Mouse (Mus musculus): ENCODE measurements around the gene Cgnl1.

Gene Cgnl1

DNA sequence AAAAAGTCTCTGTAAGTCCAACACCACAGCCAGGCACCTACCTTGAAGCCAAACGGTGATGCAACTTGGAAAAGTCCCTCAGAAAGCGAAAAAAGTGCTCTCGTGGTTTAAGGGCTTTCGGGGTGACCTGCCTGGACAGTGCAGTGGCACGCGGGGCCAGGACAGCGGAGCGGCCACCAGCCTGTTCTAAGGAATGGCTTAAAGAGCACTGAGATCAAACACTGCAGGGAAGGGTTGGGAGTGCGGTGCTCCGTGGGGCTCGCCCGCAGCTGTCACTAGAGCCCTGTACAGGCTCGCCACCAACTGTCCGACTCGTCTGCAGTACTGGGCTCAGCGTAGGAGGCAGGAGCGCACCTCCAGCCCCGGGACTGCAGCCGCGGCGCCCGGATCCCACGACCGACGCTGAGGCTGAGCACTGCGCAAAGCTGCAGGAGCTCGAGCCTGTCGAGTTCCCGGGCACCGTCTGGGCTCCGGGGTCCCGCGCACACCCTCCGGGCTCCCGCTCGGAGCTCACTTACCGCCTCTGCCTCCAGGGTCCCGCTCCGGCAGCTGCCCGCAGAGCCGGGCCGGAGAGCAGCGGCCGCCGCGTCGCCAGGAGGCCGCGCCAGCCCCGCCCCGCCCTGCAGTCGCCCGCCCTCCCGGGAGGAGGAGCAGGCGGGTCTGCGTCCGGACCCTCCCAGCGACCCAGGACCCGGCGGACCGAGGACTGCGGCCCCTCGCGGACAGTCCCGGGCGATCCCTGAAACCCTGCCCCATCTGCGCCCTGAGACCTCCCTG, at the start of gene Cgnl1:
Gene Cgnl1, minus strand, starts transcription at position 612 of the 777 bp plus-strand sequence.
- no peak for DNase-seq

DNA sequence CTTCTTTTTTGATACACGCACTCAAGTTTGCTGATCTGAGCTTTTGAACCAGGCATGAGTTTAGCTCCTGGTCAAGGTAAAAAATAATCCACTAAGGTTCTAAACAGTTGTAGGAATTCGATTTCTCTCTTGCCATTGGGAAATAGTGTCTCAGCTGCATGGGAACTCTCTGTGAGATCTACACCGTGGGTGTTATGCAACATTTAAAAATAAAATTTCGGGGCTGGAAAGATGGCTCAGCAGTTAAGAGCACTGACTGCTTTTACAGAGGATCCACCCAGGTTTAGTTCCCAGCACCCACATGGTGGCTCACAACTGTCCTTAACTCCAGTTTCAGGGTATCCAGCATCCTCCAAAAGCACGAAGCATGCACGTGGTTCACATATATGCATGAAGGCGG, 47.1 kb upstream of the Cgnl1 start:
- DNase-seq: peak; percentile 28

- DNase-seq: no peak
These were observed 44.7 kb upstream of the Cgnl1 start for GRCm38 (mm10) chr9:71816121-71816520.

GRCm38 (mm10) chr9:71813565-71813964, 42.2 kb upstream of the Cgnl1 start:
- DNase-seq: no peak

- DNase-seq: no peak
These were observed 41.5 kb upstream of the Cgnl1 start for GRCm38 (mm10) chr9:71812914-71813313.

DNA sequence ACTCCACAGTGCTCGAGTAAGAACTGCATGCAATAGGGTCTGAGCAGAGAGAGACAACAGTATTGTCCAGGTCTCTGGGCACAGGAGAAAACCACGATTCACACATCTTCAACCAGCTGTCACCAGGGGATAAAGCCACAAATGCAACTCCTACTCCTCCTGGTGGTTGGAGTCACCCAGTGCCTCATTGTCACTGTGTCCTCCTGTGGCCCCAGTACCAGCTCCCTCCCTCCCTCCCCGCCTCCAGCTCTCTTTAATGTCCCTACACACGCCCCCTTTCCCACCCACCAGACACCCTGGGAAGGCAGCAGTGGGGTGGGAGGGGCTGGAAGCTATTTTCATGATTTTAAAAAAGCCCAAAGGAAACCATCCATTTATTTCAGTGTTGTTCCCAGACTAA, 41.0 kb upstream of the Cgnl1 start:
- no peak for DNase-seq

DNA sequence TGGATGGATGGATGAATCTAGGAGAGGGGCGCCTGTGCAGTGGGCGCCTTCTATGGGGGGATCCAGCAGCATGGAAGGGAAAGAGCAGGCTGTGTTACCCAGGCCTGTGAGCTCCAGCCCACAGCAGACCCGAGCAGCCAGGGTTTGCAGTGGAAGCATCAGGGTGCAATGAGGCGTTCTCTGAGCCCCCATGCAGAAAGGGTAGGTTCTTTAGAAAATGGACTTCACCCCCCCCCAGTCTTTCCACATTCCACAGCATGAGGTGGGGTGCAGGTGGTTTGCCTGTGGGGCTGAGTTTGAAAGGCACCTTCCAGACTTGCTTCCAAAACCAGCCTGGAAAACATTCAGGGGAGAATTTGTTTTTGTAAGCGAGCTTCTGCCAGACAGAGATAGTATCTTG, 40.0 kb upstream of the Cgnl1 start:
- DNase-seq: no peak

GRCm38 (mm10) chr9:71810723-71811122, 39.3 kb upstream of the Cgnl1 start:
- DNase-seq: no peak

DNA sequence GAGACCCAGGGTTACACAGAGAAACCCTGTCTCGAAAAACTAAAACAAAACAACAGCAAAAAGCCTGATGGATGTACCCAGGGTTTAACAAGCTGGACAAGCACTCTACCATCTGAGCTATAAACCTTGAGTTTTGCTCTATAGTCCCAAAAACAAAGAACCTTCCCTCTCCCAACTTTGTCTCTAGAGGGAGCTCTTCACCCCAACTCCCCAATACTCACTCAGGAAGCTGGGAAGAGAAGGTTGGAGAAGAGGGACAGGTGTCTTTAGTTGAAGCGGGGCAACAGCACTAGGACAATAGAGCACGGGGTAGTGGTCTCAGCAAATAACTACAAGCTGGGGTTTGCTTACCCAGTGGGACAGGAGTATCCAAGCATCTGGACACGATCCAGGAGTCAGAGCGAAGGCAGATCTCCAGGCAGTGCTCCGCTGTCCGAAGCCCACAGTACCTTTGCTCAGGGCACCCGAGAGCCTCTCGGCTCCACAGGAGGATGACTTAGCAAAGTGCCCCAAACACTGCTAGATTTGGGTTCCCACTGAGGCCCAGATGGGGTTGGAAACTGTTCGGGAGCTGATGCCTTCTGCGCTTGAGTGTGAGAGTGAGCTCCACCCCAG, 37.3 kb upstream of the Cgnl1 start:
- DNase-seq: no peak

DNA sequence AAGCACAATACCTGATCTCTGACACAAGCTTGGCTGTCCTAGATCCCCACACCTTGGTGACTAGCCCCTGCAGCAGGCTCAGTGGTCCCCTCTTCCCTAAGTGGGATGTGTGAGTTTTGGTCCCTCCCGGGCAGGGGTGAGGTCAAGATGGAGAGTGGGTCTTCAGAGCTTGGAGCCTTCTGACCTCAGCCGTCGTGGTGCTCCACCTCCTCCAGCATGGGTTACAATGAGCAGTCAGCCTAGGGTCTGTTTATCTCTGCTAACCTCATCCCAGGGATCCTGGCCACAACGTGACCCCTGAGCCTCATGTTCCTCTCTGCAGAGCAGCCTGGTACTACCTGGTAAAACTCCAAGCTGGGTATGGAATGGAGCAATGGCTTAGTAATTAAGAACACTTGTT, 36.4 kb upstream of the Cgnl1 start:
- no peak for DNase-seq

GRCm38 (mm10) chr9:71806422-71806805, 35.0 kb upstream of the Cgnl1 start:
- DNase-seq: peak; percentile 29

GRCm38 (mm10) chr9:71805646-71806421, 34.4 kb upstream of the Cgnl1 start:
- DNase-seq: no peak

DNA sequence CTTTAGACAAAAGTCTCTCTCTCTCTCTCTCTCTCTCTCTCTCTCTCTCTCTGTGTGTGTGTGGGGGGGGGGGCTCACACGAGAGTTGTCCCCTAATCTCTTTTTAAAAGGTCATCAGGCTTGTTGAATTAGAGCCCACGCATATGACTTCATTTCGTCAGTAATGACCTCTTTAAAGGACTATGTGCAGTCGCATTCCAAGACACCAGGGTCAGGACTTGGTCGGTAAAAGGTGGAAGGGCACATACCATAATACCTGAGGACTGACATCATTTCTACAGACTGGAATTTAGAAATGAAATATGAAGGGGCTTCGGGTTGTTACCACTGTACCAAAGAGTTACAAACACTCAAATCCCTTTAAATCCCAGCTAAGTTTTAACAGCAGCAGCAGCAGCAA, 32.7 kb upstream of the Cgnl1 start:
- no peak for DNase-seq

- DNase-seq: no peak
These were observed 31.9 kb upstream of the Cgnl1 start for GRCm38 (mm10) chr9:71803281-71803680.

DNA sequence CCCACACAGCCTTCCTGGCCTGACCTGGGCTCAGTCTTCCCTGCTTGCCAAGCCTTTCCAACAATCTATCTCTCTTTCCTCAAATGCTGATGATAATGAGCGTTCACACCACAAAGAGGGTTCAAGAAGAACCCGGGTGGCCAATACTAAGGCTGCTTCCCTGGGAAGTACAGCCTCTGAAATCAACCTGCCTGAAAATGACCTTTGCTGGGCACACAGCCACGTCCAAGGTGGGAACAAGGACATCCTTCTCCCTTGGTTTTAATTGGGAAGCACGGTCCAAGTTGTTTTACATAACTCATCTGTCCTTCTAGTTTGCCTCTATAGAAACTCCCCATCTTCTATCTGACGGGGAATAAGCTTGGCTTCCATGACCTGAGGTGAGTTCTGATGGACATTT, 28.2 kb upstream of the Cgnl1 start:
- no peak for DNase-seq

DNA sequence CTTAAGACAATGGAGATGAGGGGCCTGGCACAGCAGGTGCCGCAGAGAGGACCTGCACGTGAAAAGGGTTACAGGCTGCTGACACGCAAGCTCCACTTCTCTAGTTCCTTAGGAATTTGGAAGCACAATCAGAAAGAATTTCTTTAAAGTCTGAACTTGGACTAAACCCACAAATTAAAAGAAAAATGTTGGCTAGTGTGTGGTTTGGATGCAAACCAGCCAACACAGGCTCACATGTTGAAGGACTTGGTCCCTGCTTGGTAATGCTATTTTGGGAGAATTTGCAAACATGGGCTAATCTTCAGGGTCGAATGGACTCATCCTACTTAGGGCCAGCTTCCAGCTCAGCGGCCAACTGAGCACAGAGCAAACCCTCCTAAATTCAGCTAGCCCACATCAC, 26.8 kb upstream of the Cgnl1 start:
- DNase-seq: no peak

DNA sequence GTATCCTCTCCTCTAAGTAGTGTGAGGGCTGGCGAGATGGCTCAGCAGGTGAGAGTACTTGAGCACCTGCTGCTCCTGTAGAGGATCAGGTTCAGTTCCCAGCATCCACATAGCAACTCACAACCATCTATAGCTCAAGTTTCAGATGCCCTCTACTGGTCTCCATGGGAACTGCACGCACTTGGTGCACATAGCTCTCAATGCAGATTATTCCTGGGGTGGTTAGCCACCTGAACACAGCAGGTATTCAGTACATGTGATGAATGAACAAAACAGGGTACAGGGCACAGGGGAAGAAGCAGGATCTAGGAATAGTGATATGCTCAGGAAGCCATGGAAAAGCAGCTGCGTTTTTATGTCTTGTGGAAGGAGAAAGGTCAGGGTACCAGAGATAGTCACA, 6.0 kb upstream of the Cgnl1 start:
- DNase-seq: no peak

DNA sequence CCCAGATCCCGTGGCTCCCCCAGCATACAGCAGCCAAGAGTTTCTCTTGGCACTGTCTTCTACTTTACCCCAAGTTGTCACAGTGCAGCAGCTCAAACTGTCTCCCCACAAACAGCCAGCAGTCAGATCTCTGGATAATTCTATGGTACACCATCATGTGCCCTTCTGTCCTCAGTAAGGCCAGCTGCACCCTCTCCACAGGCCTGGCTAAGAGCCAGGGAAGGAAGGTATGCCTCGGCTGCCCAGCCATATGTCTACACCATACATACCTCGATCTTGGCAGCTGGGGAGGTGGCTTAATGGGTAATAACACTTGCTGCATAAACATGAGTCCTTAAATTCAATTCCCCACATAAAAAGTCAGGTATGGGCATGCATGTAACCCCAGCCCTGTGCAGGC, 4.9 kb upstream of the Cgnl1 start:
- no peak for DNase-seq

DNA sequence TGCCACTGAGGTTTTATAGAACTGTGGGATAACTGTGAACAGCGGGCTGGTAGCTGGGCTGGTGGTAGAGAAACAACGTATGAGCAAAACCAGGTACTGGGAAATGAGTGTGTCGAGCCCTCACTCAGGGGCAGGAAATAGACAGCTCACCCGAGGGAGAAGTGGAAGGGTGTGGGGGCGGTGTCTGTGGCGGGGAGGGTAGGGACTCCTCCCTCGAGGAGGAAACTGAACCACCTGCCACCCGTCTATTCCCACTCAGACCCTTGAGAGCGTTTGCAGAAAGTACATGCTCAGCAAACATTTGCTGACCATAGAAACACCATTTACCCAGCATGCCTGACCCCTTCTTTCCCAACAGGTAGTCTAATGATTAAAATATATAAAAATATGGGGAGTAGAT, 2.2 kb upstream of the Cgnl1 start:
- no peak for DNase-seq

DNA sequence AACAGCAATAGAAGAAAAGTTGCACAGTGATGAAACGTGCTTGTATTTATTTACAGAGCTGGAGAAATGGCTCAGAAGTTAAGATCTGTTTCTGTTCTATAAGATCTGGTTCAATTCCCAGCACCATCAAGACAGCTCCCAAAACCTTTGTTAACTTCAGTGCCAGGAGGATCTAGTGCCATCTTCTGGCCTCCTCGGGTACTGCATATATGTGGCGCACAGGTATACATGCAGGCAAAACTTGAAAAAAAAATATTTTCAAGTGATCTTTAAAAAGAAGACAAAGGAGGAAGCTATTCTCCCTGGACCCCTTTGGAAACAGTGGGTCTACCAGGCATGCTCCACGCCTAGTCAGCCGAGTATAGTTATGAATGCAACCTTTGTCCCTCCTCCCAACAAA, 936 bp upstream of the Cgnl1 start:
- DNase-seq: no peak

GRCm38 (mm10) chr9:71770484-71770883, 918 bp downstream of the Cgnl1 start:
- no peak for DNase-seq

GRCm38 (mm10) chr9:71769701-71770100, 1.7 kb downstream of the Cgnl1 start:
- DNase-seq: no peak

DNA sequence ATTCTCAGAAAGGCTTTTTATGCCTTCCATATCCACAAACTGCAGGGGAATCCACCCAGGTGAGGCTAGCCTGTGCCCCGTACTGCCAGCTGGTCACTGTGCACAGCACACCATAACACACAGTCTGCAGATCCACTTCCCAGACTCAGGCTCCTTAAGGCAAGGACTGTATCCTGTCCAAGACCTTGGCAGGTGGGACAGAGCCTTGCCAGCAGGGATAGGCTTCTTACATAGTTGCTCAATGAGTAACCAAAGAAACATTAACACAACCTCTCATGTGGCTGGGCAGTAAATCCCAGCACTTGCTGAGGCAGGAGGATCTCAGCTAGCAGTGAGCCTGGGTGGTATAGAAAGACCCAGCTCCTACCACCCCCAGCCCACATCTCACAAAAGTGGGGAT, 3.3 kb downstream of the Cgnl1 start:
- DNase-seq: no peak

DNA sequence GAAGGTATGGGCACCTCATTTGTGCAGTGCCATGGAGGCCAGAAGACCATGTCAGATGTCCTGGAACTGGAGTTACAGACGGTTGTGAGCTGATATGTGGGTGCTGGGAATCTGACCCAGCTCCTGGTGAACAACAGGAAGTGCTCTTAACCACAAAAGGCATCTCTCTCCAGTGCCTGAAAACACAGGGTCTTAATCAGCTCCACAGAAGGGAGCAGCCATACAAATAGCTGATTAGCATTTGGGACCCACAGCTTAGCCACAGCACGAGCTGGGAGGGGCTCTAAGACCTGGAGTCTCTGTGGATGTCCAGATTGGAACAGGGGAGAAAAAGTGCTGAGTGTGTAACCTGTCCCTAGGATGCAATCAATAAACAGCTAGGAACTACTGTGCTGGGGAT, 4.5 kb downstream of the Cgnl1 start:
- DNase-seq: no peak

Data from layer of hippocampus, adult 9-11 months (tissue).